Mouse (Mus musculus): ENCODE measurements around the gene Phactr4. TPM values are rescaled to one million over a fixed set of nuclear protein-coding genes. Genes with fewer than 3 reads are reported as not detected.

Phactr4 gene
- polyA plus RNA-seq, 1 experiment from 2014 or later, result 20.8 TPM

Small RNAs within 50 kb of the gene (microRNA-seq; reads per million reads assigned to microRNA genes)
- not detected for gene Gm25707

Other genes with a start within 250 kb of the Phactr4 start
- gene Ythdf2, start 210.2 kb downstream of the Phactr4 start, polyA plus RNA-seq (2015; fragmentation: Nextera tagmentation; extraction: Ambion mirVana), result 87.7 and 97.8 TPM in 2 replicates
- gene Gmeb1, start 160.9 kb downstream of the Phactr4 start, polyA plus RNA-seq (2015; fragmentation: Nextera tagmentation; extraction: Ambion mirVana), result 36.2 and 36.7 TPM in 2 replicates
- gene Taf12, start 148.1 kb downstream of the Phactr4 start, polyA plus RNA-seq (2015; fragmentation: Nextera tagmentation; extraction: Ambion mirVana), result 48.5 and 50.3 TPM in 2 replicates
- 2.1 and 2.5 TPM in 2 replicates for gene Rab42, start 119.1 kb downstream of the Phactr4 start, polyA plus RNA-seq (2015; fragmentation: Nextera tagmentation; extraction: Ambion mirVana)
- 67.0 TPM in 2 replicates for gene Trnau1ap, start 93.0 kb downstream of the Phactr4 start, polyA plus RNA-seq (2015; fragmentation: Nextera tagmentation; extraction: Ambion mirVana)
- gene Rcc1, start 68.9 kb downstream of the Phactr4 start, polyA plus RNA-seq (2015; fragmentation: Nextera tagmentation; extraction: Ambion mirVana), result 73.0 and 73.9 TPM in 2 replicates
- 22.6 and 24.8 TPM in 2 replicates for gene Med18, start 41.4 kb upstream of the Phactr4 start, polyA plus RNA-seq (2015; fragmentation: Nextera tagmentation; extraction: Ambion mirVana)
- 10.6 and 12.3 TPM in 2 replicates for gene Sesn2, start 88.0 kb upstream of the Phactr4 start, polyA plus RNA-seq (2015; fragmentation: Nextera tagmentation; extraction: Ambion mirVana)
- 976 and 986 TPM in 2 replicates for gene Atpif1, start 111.2 kb upstream of the Phactr4 start, polyA plus RNA-seq (2015; fragmentation: Nextera tagmentation; extraction: Ambion mirVana)
- 159 and 171 TPM in 2 replicates for gene Dnajc8, start 113.1 kb upstream of the Phactr4 start, polyA plus RNA-seq (2015; fragmentation: Nextera tagmentation; extraction: Ambion mirVana)
- gene Ptafr, start 141.6 kb upstream of the Phactr4 start, polyA plus RNA-seq (2015; fragmentation: Nextera tagmentation; extraction: Ambion mirVana), result 1.1 and 1.2 TPM in 2 replicates
- 26.0 and 28.1 TPM in 2 replicates for gene Eya3, start 216.5 kb upstream of the Phactr4 start, polyA plus RNA-seq (2015; fragmentation: Nextera tagmentation; extraction: Ambion mirVana)

All from lung, embryonic 16.5 days (tissue).